Mouse (Mus musculus) embryonic facial prominence, embryonic 10.5 days (tissue): Measurements from ENCODE around the gene Crot. TPM values are rescaled to one million over a fixed set of nuclear protein-coding genes. Genes with fewer than 3 reads are reported as not detected.
"Not testable (repeated sequence)": the region's sequence is repeated elsewhere in the genome, so short reads cannot be mapped to it uniquely, and the experiment has no call there.

ENCODE experiments used
- DNase-seq: peaks from one replicate; pipeline ENCODE4 v3.0.0-alpha.2; 2017; ENCODE audit warnings: low spot score
- H3K27ac ChIP-seq: fragments of 300-500 bp; sonication (generic); replicated peaks from 2 replicates; pipeline ENCODE4 v1.5.1; 2016; ENCODE audit warnings: mild to moderate bottlenecking
- H3K27me3 ChIP-seq: fragments of 300-500 bp; sonication (generic); replicated peaks from 2 replicates; pipeline ENCODE4 v1.6.1; 2016; ENCODE audit warnings: low read depth, mild to moderate bottlenecking; ENCODE audit not compliant: poor library complexity, severe bottlenecking
- H3K36me3 ChIP-seq: fragments of 300-500 bp; sonication (generic); replicated peaks from 2 replicates; pipeline ENCODE4 v1.6.1; 2016; ENCODE audit warnings: mild to moderate bottlenecking, moderate library complexity
- H3K4me1 ChIP-seq: fragments of 300-500 bp; sonication (generic); 2 replicates; pipeline ENCODE4 v1.6.1; 2016
- H3K4me3 ChIP-seq: fragments of 300-500 bp; sonication (generic); 2 replicates; pipeline ENCODE4 v1.5.1; 2016; ENCODE audit warnings: mild to moderate bottlenecking, moderate library complexity
- H3K9me3 ChIP-seq: fragments of 300-500 bp; sonication (generic); 2 replicates; pipeline ENCODE4 v1.6.1; 2016; ENCODE audit warnings: mild to moderate bottlenecking
- WGBS: fragments of 180-500 bp; shearing (Covaris S2); methylation state at CpG from one replicate; pipeline ENCODE4 v1.1.7; 2016; 5-methylcytosine and 5-hydroxymethylcytosine counted together
- polyA plus RNA-seq: library from polyadenylated mRNA; unstranded; fragments of >200 nt; fragmentation: Nextera tagmentation; extraction: Ambion mirVana; gene quantifications from 2 replicates; pipeline ENCODE4 v1.2.1, GENCODE M21; 2016

Gene Crot
- polyA plus RNA-seq, 1 experiment from 2014 or later, result 37.2 TPM

DNA sequence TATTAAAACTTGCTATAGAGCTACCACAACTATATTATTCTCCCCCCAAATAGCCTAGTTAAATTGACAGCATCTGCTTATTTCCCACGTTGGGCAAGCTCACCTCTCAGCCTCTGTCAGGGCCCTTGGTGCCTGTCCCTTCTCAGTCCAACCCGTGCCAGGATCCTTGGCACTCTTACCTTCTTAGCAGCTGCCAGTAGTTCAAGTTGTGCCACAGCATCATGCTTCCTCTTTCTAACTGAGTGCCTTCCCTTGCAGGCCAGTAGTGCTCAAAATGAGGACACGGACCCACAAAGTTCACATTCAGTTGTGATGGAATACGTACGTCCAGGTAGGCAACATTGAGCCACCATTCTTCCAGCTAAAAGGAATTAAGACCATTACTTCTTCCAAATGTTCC, 9.2 kb downstream of the Crot start:
- WGBS, result 91% methylated on average over 5 of the region's 5 CpGs
- H3K36me3 ChIP-seq, result peaks cover 76% of the 10 kb centered on the region
- no peaks in the 10 kb centered on the region for H3K27me3 ChIP-seq
- H3K9me3 ChIP-seq, result no peaks in the 10 kb centered on the region
- H3K4me1 ChIP-seq, result no peaks in the 10 kb centered on the region
- H3K4me3 ChIP-seq, result no peak overlapping the region
- no peak for DNase-seq
- no peak overlapping the region for H3K27ac ChIP-seq

- Histone ChIP-seq H3K4me3 (no peak overlapping the region), H3K27me3 (no peaks in the 10 kb centered on the region), H3K27ac (no peak overlapping the region), H3K9me3 (no peaks in the 10 kb centered on the region), H3K36me3 (peaks cover 70% of the 10 kb centered on the region), H3K4me1 (no peaks in the 10 kb centered on the region)
- no peak for DNase-seq
- WGBS, result 91% methylated on average over 3 of the region's 3 CpGs
Measured at GRCm38 (mm10) chr5:8985470-8985869, 11.7 kb downstream of the Crot start.

- Histone ChIP-seq H3K4me3 (no peak overlapping the region), H3K27ac (no peak overlapping the region), H3K27me3 (no peaks in the 10 kb centered on the region), H3K36me3 (peaks cover 52% of the 10 kb centered on the region), H3K4me1 (no peaks in the 10 kb centered on the region), H3K9me3 (no peaks in the 10 kb centered on the region)
- DNase-seq, result no peak
Measured at GRCm38 (mm10) chr5:8974721-8975120, 22.4 kb downstream of the Crot start.

DNA sequence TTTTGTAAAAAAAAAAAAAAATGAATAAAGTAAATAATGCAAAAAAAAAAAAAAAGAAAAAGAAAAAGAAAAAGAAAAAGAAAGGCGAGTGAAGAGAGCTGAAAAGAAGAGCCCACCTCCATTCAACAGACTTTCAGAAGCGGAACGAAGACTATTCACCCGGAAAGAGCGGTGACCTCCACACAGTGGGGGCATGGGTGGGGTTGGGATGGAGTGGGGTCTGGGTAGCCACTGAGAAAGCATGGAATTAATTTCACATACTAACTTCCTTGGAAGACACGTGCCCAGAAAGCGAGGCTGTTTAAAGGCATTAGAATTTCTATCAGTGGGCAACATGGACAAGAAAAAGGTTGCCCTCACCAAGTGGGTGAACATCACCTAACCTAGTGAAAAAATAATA, 24.8 kb downstream of the Crot start:
- WGBS, result 78% methylated on average over 7 of the region's 7 CpGs
- Histone ChIP-seq H3K36me3 (peaks cover 70% of the 10 kb centered on the region), H3K4me3 (no peak overlapping the region), H3K9me3 (no peaks in the 10 kb centered on the region), H3K27me3 (no peaks in the 10 kb centered on the region), H3K27ac (no peak overlapping the region), H3K4me1 (no peaks in the 10 kb centered on the region)
- DNase-seq, result no peak

GRCm38 (mm10) chr5:8970694-8971093, 26.4 kb downstream of the Crot start:
- no peak overlapping the region for H3K4me3 ChIP-seq
- no peaks in the 10 kb centered on the region for H3K4me1 ChIP-seq
- peaks cover 87% of the 10 kb centered on the region for H3K36me3 ChIP-seq
- no peak overlapping the region for H3K27ac ChIP-seq
- 90% methylated on average over 2 of the region's 2 CpGs for WGBS
- H3K9me3 ChIP-seq, result no peaks in the 10 kb centered on the region
- no peak for DNase-seq
- no peaks in the 10 kb centered on the region for H3K27me3 ChIP-seq

- H3K36me3 ChIP-seq, result peaks cover 59% of the 10 kb centered on the region
- DNase-seq, result no peak
- H3K4me3 ChIP-seq, result no peak overlapping the region
- no peaks in the 10 kb centered on the region for H3K27me3 ChIP-seq
- H3K27ac ChIP-seq, result no peak overlapping the region
- H3K4me1 ChIP-seq, result no peaks in the 10 kb centered on the region
- no peaks in the 10 kb centered on the region for H3K9me3 ChIP-seq
- WGBS, result 97% methylated on average over 5 of the region's 5 CpGs
Measured at GRCm38 (mm10) chr5:8964487-8964886, 32.6 kb downstream of the Crot start.

GRCm38 (mm10) chr5:8960534-8960933, 36.6 kb downstream of the Crot start:
- no peak for DNase-seq
- peaks cover 23% of the 10 kb centered on the region for H3K36me3 ChIP-seq
- H3K27me3 ChIP-seq, result no peaks in the 10 kb centered on the region
- no peak overlapping the region for H3K4me3 ChIP-seq
- H3K9me3 ChIP-seq, result no peaks in the 10 kb centered on the region
- WGBS, result 84% methylated on average over 4 of the region's 4 CpGs
- no peaks in the 10 kb centered on the region for H3K4me1 ChIP-seq
- no peak overlapping the region for H3K27ac ChIP-seq

DNA sequence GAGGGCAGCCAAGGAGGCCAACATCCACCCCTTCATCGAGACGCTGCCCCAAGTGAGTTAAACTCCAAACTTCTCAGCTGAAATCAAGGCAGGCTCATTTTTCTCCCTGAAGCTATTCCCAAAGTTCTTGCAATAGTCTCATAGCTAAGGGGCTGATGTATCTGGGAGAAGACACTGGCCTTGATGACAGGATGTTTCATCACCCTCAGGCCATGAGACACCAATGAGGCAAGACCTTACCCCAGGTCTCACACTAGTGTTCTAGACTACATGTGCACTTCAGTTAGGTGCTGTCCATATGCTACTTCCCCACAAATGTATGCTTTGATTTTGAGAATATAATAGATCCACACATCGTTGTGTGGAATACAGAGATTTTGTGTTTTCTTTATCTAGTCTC, 41.6 kb downstream of the Crot start:
- no peaks in the 10 kb centered on the region for H3K36me3 ChIP-seq
- no peak overlapping the region for H3K4me3 ChIP-seq
- H3K4me1 ChIP-seq, result no peaks in the 10 kb centered on the region
- H3K27me3 ChIP-seq, result no peaks in the 10 kb centered on the region
- WGBS, result 92% methylated on average over 3 of the region's 3 CpGs
- no peaks in the 10 kb centered on the region for H3K9me3 ChIP-seq
- no peak overlapping the region for H3K27ac ChIP-seq
- no peak for DNase-seq

DNA sequence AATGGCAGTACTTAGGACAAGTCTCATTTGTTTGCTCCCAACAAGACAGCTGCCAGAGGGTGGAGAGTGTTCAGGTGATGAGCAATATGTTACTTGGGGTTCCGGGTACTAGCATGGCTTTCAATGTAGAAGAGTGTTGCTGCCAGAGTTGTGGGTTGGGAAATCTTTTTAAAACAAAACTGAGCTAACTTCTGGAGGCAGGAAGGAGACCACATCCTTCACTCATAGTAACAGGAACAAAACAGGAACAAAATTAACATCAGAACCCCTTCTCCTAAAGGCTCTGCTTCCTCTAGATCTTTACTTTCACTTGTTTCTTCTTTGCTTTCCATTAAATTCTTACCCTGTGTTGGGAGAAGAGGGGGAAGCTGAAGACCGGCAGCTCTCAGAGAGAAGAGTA, 43.5 kb downstream of the Crot start:
- H3K4me3 ChIP-seq, result no peak overlapping the region
- no peak overlapping the region for H3K27ac ChIP-seq
- no peaks in the 10 kb centered on the region for H3K9me3 ChIP-seq
- 94% methylated on average over 2 of the region's 2 CpGs for WGBS
- no peaks in the 10 kb centered on the region for H3K36me3 ChIP-seq
- no peaks in the 10 kb centered on the region for H3K4me1 ChIP-seq
- no peaks in the 10 kb centered on the region for H3K27me3 ChIP-seq
- no peak for DNase-seq

GRCm38 (mm10) chr5:8947423-8948110, 49.6 kb downstream of the Crot start:
- no peaks in the 10 kb centered on the region for H3K36me3 ChIP-seq
- no peak for DNase-seq
- no peaks in the 10 kb centered on the region for H3K4me1 ChIP-seq
- no peak overlapping the region for H3K27ac ChIP-seq
- no peaks in the 10 kb centered on the region for H3K27me3 ChIP-seq
- 69% methylated on average over 4 of the region's 4 CpGs for WGBS
- no peak overlapping the region for H3K4me3 ChIP-seq
- no peaks in the 10 kb centered on the region for H3K9me3 ChIP-seq

GRCm38 (mm10) chr5:8943836-8944235, 53.3 kb downstream of the Crot start:
- no peaks in the 10 kb centered on the region for H3K4me1 ChIP-seq
- H3K36me3 ChIP-seq, result no peaks in the 10 kb centered on the region
- no peak overlapping the region for H3K4me3 ChIP-seq
- WGBS, result 85% methylated on average over 3 of the region's 3 CpGs
- no peaks in the 10 kb centered on the region for H3K9me3 ChIP-seq
- no peaks in the 10 kb centered on the region for H3K27me3 ChIP-seq
- H3K27ac ChIP-seq, result no peak overlapping the region
- no peak for DNase-seq

- not testable (repeated sequence) for H3K27me3 ChIP-seq, H3K4me3 ChIP-seq, H3K27ac ChIP-seq, DNase-seq, H3K36me3 ChIP-seq, H3K9me3 ChIP-seq, H3K4me1 ChIP-seq
- 89% methylated on average over 1 of the region's 1 CpGs for WGBS
Measured at GRCm38 (mm10) chr5:8941266-8941665, 55.9 kb downstream of the Crot start.

DNA sequence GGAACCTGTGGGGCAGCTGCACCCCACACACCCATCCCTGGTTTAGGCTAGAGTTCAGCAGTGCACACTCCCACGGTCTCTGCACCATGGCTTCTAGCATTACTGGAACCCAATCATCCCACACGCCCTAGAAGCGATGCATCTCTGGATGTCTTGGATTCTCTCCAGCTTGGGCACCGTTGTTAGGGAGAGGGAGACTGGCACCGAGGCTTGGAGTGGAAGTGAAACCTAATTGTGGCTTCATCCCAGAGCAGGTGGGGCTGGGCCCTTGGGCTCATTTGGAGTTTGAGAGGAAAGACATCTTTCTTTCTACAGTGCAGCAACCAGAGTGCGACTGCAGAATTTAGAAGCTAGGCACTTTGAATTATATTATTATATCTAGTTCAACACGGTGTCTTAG, 59.2 kb downstream of the Crot start:
- H3K27me3 ChIP-seq, result no peaks in the 10 kb centered on the region
- no peaks in the 10 kb centered on the region for H3K4me1 ChIP-seq
- no peaks in the 10 kb centered on the region for H3K9me3 ChIP-seq
- no peak overlapping the region for H3K4me3 ChIP-seq
- H3K27ac ChIP-seq, result no peak overlapping the region
- no peak for DNase-seq
- no peaks in the 10 kb centered on the region for H3K36me3 ChIP-seq
- WGBS, result 94% methylated on average over 7 of the region's 7 CpGs

DNA sequence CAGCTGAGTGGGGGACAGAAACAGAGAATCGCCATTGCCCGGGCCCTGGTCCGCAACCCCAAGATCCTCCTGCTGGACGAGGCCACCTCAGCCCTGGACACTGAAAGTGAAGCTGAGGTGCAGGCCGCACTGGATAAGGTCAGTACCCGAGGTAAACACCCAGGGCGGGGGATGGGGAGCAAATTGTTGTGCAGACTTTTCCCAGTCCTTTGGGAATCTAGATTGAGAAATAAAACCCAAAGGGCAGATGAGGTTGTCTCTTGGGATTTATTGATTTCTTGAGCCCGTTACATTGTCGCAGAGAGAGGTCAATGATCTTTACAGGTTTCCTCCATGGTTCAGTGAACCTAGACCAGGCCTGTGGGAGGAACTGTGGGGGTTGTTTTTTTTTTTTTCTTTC, 68.7 kb downstream of the Crot start:
- Histone ChIP-seq H3K4me3 (no peak overlapping the region), H3K36me3 (no peaks in the 10 kb centered on the region), H3K27ac (no peak overlapping the region), H3K9me3 (peaks cover 7% of the 10 kb centered on the region; the same call in 1 of the 2 replicates), H3K4me1 (no peaks in the 10 kb centered on the region), H3K27me3 (no peaks in the 10 kb centered on the region)
- WGBS, result 86% methylated on average over 9 of the region's 9 CpGs
- no peak for DNase-seq
